ENCODE assay signal across 8 mouse cellular contexts in genomic region chr3:41228536-41228935, GRCm38 (mm10).
DNase-seq lines count a peak whose midpoint lies in the region; ATAC-seq and TF ChIP-seq lines count a peak whose summit lies in the region.

No protein-coding gene starts in this region.

- intact Hi-C loops in heart, adult 2 months (cut with DNase I), result loop anchor here (1.0 to 5.0 kb wide), 3 partner anchors 46 to 364 kb away; no protein-coding TSS in a partner anchor
- intact Hi-C loops in left cerebral cortex, postnatal 4 days (cut with DNase I), result loop anchor here (10.0 kb wide), 1 partner anchor 336 kb away; no protein-coding TSS in a partner anchor

- H3K27ac ChIP-seq in embryonic facial prominence, embryonic 11.5 days (replicated peaks; ENCODE audit: low read depth, low read length), result no peak overlapping the region
- peak overlapping the region; percentile 26; the same call in 1 of the 2 replicates for H3K27ac ChIP-seq in heart, adult 2 months
- peak overlapping the region; percentile 34; the same call in 1 of the 2 replicates for H3K27ac ChIP-seq in midbrain, embryonic 16.5 days (ENCODE audit: low read length)

- peak; percentile 85 for TF ChIP-seq CTCF in heart, adult 2 months (IDR thresholded peaks at IDR 0.05)

- no peaks in the 10 kb centered on the region for H3K4me1 ChIP-seq in embryonic facial prominence, embryonic 11.5 days (ENCODE audit: control insufficient read depth, insufficient read depth, low read length)
- H3K4me1 ChIP-seq in heart, adult 2 months (ENCODE audit: control insufficient read depth, insufficient read depth, low read length), result no peaks in the 10 kb centered on the region; the same call in 1 of the 2 replicates
- peaks cover 4% of the 10 kb centered on the region for H3K4me1 ChIP-seq in midbrain, embryonic 16.5 days (ENCODE audit: control insufficient read depth, insufficient read depth, low read length)

- H3K9ac ChIP-seq in embryonic facial prominence, embryonic 11.5 days (replicated peaks; ENCODE audit: low read length), result no peak overlapping the region
- no peak overlapping the region for H3K9ac ChIP-seq in heart, adult 2 months (ENCODE audit: low read depth, low read length)
- H3K9ac ChIP-seq in midbrain, embryonic 16.5 days (ENCODE audit: low read depth, low read length), result no peak overlapping the region; the same call in 1 of the 2 replicates

- TF ChIP-seq EP300 in heart, adult 2 months (IDR thresholded peaks at IDR 0.05; ENCODE audit: insufficient read depth, low read depth, low read length), result peak; percentile 86; the same call in 1 of the 2 replicates

- 25% methylated on average over 7 of the region's 7 CpGs for WGBS in embryonic facial prominence, embryonic 11.5 days
- WGBS in heart, adult 2 months, result 6% methylated on average over 7 of the region's 7 CpGs
- 14% methylated on average over 7 of the region's 7 CpGs for whole genome bisulfite sequencing in midbrain, embryonic 16.5 days

- no peaks in the 10 kb centered on the region for H3K27me3 ChIP-seq in embryonic facial prominence, embryonic 11.5 days (ENCODE audit: control insufficient read depth, insufficient read depth, low read length)
- no peaks in the 10 kb centered on the region for H3K27me3 ChIP-seq in heart, adult 2 months (ENCODE audit: control insufficient read depth, insufficient read depth, low read length)
- H3K27me3 ChIP-seq in midbrain, embryonic 16.5 days (ENCODE audit: control insufficient read depth, insufficient read depth, low read depth, low read length), result no peaks in the 10 kb centered on the region

- TF ChIP-seq POLR2A in heart, adult 2 months (IDR thresholded peaks at IDR 0.05; ENCODE audit: insufficient read depth, low read depth, low read length), result no peak

- no peaks in the 10 kb centered on the region for H3K9me3 ChIP-seq in embryonic facial prominence, embryonic 11.5 days (replicated peaks; ENCODE audit: control insufficient read depth, low read length)
- H3K9me3 ChIP-seq in midbrain, embryonic 16.5 days (replicated peaks; ENCODE audit: control insufficient read depth, low read length, poor library complexity, severe bottlenecking), result no peaks in the 10 kb centered on the region

- no peaks in the 10 kb centered on the region for H3K36me3 ChIP-seq in embryonic facial prominence, embryonic 11.5 days (replicated peaks; ENCODE audit: control insufficient read depth, insufficient read depth, low read depth, low read length)
- no peaks in the 10 kb centered on the region for H3K36me3 ChIP-seq in heart, adult 2 months (ENCODE audit: control insufficient read depth, insufficient read depth, low read length)
- no peaks in the 10 kb centered on the region for H3K36me3 ChIP-seq in midbrain, embryonic 16.5 days (ENCODE audit: control insufficient read depth, insufficient read depth, low read length)

- H3K4me3 ChIP-seq in embryonic facial prominence, embryonic 11.5 days (ENCODE audit: low read depth, low read length), result no peak overlapping the region
- H3K4me3 ChIP-seq in heart, adult 2 months, result no peak overlapping the region
- no peak overlapping the region for H3K4me3 ChIP-seq in midbrain, embryonic 16.5 days (ENCODE audit: low read depth, low read length)

- peak; percentile 93 for DNase-seq in 3T3-L1 (ENCODE audit: low read depth, low spot score)
- peak; percentile 78 for DNase-seq in adrenal gland, postnatal 10 days
- peak; percentile 66 for DNase-seq in embryonic facial prominence, embryonic 11.5 days (ENCODE audit: low spot score)
- peak; percentile 57 to 60 for DNase-seq in heart, adult 2 months
- DNase-seq in kidney, adult 18-20 months, result peak; percentile 33
- DNase-seq in left cerebral cortex, postnatal 4 days, result peak; percentile 53
- peak; percentile 62 for DNase-seq in testis, postnatal 10 days (ENCODE audit: low spot score)

- H3K79me2 ChIP-seq in heart, adult 2 months (replicated peaks; ENCODE audit: control insufficient read depth, insufficient read depth, low read length), result no peaks in the 10 kb centered on the region

- no peak overlapping the region for H3K4me2 ChIP-seq in embryonic facial prominence, embryonic 11.5 days (ENCODE audit: low read depth, low read length)
- peak overlapping the region; percentile 26; the same call in 1 of the 2 replicates for H3K4me2 ChIP-seq in midbrain, embryonic 16.5 days (ENCODE audit: low read length)

- no peak; the same call in 1 of the 2 replicates for ATAC-seq in embryonic facial prominence, embryonic 11.5 days (replicated peaks; ENCODE audit: insufficient number of reproducible peaks, low FRiP score, low TSS enrichment, low read depth)
- peak; percentile 96 for ATAC-seq in midbrain, embryonic 16.5 days

Comparison
In these comparisons a context has a peak if more than half of its experiments do, and no peak if none do; other contexts are left out.
1. DNase-seq: peak in every context shown above with its lines; median percentile 93 in 3T3-L1; 78 in adrenal gland, postnatal 10 days; 66 in embryonic facial prominence, embryonic 11.5 days; 62 in testis, postnatal 10 days; 58 in heart, adult 2 months; 53 in left cerebral cortex, postnatal 4 days; 33 in kidney, adult 18-20 months.